Mouse (Mus musculus): ENCODE data around the gene Sprr2d. TPM values are rescaled to one million over a fixed set of nuclear protein-coding genes. Genes with fewer than 3 reads are reported as not detected.

Gene Sprr2d
- polyA plus RNA-seq (2015; fragmentation: Nextera tagmentation; extraction: Ambion mirVana), result not detected in 2 replicates

DNA sequence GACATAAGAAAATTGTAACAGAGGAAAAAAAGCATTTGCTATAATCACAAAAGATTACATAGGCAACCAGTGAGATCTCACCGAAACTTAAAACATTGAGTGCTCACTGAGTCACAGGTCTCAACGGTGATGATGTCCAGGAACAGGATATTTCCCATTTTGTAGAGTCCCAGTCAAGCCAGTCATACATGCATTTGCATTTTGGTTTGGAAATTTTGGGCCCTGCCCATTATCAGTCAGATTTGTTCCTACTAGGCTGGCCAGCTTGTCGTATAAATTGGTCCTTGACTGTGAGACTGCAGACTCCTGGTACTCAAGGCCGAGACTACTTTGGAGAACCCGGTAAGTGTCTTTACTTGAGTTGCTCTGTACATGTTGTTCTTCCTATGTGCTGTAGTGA, at the start of gene Sprr2d:
Gene Sprr2d (plus strand): TSS at position 301 of the 400 bp plus-strand sequence.
- no peak for ATAC-seq (replicated peaks)
- no peaks in the 10 kb centered on the region for H3K27me3 ChIP-seq (replicated peaks)
- WGBS, result 94% methylated on average over 5 of the region's 5 CpGs
- no peak within 1 kb of the TSS for H3K27ac ChIP-seq
- H3K4me3 ChIP-seq, result no peak within 1 kb of the TSS
- H3K4me2 ChIP-seq, result no peak within 1 kb of the TSS
- no peaks in the 10 kb centered on the region for H3K9me3 ChIP-seq
- H3K36me3 ChIP-seq (replicated peaks), result no peaks in the 10 kb centered on the region
- no peaks in the 10 kb centered on the region for H3K4me1 ChIP-seq
- H3K9ac ChIP-seq, result no peak within 1 kb of the TSS

DNA sequence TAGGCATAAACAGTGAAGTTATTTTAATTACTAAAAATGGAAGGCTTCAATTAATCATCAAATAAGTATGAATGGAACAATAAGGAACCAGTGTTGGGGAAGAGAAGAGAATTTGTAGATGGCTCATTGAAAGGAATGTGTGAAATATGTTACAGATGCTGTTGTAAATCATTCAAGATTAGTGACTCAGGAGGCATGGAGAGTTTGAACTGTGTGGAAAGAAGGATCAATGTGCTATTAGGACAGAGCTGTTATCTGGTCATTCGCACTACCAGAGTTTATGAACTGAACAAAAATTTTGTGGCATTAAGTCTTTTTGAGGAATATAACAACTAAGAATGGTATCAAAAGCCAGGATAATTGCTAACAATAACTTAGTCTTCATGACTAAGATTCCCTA, 31.5 kb upstream of the Sprr2d start:
- Histone ChIP-seq H3K27ac (no peak overlapping the region), H3K4me2 (no peak overlapping the region), H3K4me3 (no peak overlapping the region), H3K9me3 (no peaks in the 10 kb centered on the region), H3K36me3 (replicated peaks) (no peaks in the 10 kb centered on the region), H3K4me1 (no peaks in the 10 kb centered on the region), H3K9ac (no peak overlapping the region), H3K27me3 (replicated peaks) (no peaks in the 10 kb centered on the region)
- WGBS, result 93% methylated on average over 1 of the region's 1 CpGs
- no peak for ATAC-seq (replicated peaks)

DNA sequence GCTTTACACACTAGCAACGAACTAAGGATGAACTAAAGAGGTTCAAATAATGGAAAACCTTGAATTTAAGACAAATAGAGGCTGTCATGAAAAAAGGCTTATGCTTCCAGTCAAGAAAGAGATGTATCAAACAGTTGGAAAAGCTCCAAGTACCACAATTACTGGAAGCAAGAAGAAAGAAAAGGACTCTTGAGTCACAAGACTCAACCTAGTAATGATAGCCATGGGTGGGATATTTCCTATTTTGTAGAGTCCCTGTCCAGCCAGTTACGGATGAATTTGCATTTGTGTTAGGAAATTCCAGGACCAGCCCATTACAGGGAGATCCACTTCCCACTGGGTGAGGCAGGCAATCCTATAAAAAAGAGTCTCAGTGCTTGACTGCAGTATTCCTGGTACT, 22.6 kb upstream of the Sprr2d start, which contains the start of gene Sprr2b:
Gene Sprr2b (plus strand): TSS at position 301 of the 400 bp plus-strand sequence.
- Histone ChIP-seq H3K27ac (no peak within 1 kb of the TSS), H3K9ac (no peak within 1 kb of the TSS), H3K4me1 (no peaks in the 10 kb centered on the region), H3K27me3 (replicated peaks) (no peaks in the 10 kb centered on the region), H3K9me3 (no peaks in the 10 kb centered on the region), H3K36me3 (replicated peaks) (no peaks in the 10 kb centered on the region), H3K4me3 (no peak within 1 kb of the TSS), H3K4me2 (no peak within 1 kb of the TSS)
- no peak for ATAC-seq (replicated peaks)
- WGBS, result 77% methylated on average over 2 of the region's 2 CpGs

DNA sequence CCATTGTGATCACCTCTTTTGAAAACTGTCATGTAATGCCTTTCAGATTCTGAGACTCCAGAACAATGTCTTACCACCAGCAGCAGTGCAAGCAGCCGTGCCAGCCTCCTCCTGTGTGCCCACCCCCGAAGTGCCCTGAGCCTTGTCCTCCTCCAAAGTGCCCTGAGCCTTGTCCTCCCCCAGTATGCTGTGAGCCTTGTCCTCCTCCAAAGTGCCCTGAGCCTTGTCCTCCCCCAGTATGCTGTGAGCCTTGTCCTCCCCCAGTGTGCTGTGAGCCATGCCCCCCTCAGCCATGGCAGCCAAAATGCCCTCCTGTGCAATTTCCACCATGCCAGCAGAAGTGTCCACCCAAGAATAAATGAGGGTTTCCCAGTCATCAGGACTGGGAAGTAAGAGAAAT, 21.6 kb upstream of the Sprr2d start:
- 58% methylated on average over 2 of the region's 2 CpGs for WGBS

DNA sequence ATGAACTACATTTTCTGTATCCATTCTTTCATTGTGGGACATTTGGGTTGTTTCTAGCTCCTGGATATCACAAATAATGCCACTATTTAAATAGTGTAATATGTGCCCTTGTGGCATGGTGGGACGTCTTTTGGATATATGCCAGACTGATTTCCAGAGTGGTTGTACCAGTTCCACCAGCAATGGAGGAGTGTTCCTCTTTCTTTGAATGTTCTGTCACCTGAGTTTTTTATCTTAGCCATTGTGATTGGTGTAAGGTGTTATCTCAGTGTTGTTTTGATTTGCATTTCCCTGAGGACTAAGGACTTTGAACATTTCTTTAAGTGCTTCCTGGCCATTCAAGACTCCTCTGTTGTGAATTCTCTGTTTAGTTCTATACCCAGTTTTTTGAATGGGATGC, 2.7 kb upstream of the Sprr2d start:
- H3K9me3 ChIP-seq, result no peaks in the 10 kb centered on the region
- H3K4me3 ChIP-seq, result no peak overlapping the region
- H3K4me1 ChIP-seq, result no peaks in the 10 kb centered on the region
- H3K27me3 ChIP-seq (replicated peaks), result no peaks in the 10 kb centered on the region
- no peak overlapping the region for H3K4me2 ChIP-seq
- H3K27ac ChIP-seq, result no peak overlapping the region
- ATAC-seq (replicated peaks), result no peak
- 88% methylated on average over 1 of the region's 1 CpGs for WGBS
- H3K36me3 ChIP-seq (replicated peaks), result no peaks in the 10 kb centered on the region
- no peak overlapping the region for H3K9ac ChIP-seq

More for the DNA sequence above, 21.6 kb upstream of the Sprr2d start:
- Histone ChIP-seq H3K27ac (no peak overlapping the region), H3K4me1 (no peaks in the 10 kb centered on the region), H3K36me3 (replicated peaks) (no peaks in the 10 kb centered on the region), H3K9me3 (no peaks in the 10 kb centered on the region), H3K27me3 (replicated peaks) (no peaks in the 10 kb centered on the region), H3K4me2 (no peak overlapping the region), H3K9ac (no peak overlapping the region), H3K4me3 (no peak overlapping the region)
- ATAC-seq (replicated peaks), result no peak

GRCm38 (mm10) chr3:92351843-92352242, 12.9 kb downstream of the Sprr2d start, which contains the start of gene Sprr2e:
Gene Sprr2e (plus strand): TSS chr3:92352143.
- Histone ChIP-seq H3K9me3 (no peaks in the 10 kb centered on the region), H3K4me3 (no peak within 1 kb of the TSS), H3K27ac (no peak within 1 kb of the TSS), H3K27me3 (replicated peaks) (no peaks in the 10 kb centered on the region), H3K9ac (no peak within 1 kb of the TSS), H3K4me2 (no peak within 1 kb of the TSS), H3K36me3 (replicated peaks) (no peaks in the 10 kb centered on the region), H3K4me1 (no peaks in the 10 kb centered on the region)
- ATAC-seq (replicated peaks), result no peak
- WGBS, result 89% methylated on average over 2 of the region's 2 CpGs

- Histone ChIP-seq H3K9me3 (no peaks in the 10 kb centered on the region), H3K36me3 (replicated peaks) (no peaks in the 10 kb centered on the region), H3K4me1 (no peaks in the 10 kb centered on the region), H3K27ac (no peak overlapping the region), H3K9ac (no peak overlapping the region), H3K4me2 (no peak overlapping the region), H3K27me3 (replicated peaks) (no peaks in the 10 kb centered on the region), H3K4me3 (no peak overlapping the region)
- no peak for ATAC-seq (replicated peaks)
These were observed 22.7 kb downstream of the Sprr2d start for GRCm38 (mm10) chr3:92361619-92362018.

GRCm38 (mm10) chr3:92364887-92365286, 25.9 kb downstream of the Sprr2d start, which contains the start of gene Sprr2f:
Gene Sprr2f (plus strand): TSS chr3:92365187.
- Histone ChIP-seq H3K27me3 (replicated peaks) (no peaks in the 10 kb centered on the region), H3K4me1 (no peaks in the 10 kb centered on the region), H3K4me3 (no peak within 1 kb of the TSS), H3K27ac (no peak within 1 kb of the TSS), H3K9ac (no peak within 1 kb of the TSS), H3K9me3 (no peaks in the 10 kb centered on the region), H3K36me3 (replicated peaks) (no peaks in the 10 kb centered on the region), H3K4me2 (no peak within 1 kb of the TSS)
- WGBS, result 50% methylated on average over 3 of the region's 3 CpGs
- ATAC-seq (replicated peaks), result no peak

DNA sequence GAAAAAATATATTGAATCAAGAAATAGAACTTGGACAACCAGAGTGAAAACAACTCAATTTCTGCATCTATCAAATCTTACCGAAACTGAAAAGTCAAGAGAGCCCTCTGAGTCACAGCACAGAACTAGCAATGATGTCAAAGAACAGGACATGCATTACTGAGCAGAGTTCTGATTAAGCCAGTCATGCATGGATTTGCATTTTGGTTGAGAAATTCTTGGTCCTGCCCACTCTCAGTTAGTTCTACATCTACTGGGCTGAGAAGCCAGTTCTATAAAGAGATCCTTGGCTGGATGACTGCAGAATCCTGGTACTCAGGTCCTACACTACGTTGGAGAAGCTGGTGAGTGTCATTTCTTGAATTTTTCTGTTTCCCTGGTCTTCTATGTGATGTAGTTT, 34.7 kb downstream of the Sprr2d start:
- Histone ChIP-seq H3K4me1 (no peaks in the 10 kb centered on the region), H3K27me3 (replicated peaks) (no peaks in the 10 kb centered on the region), H3K36me3 (replicated peaks) (no peaks in the 10 kb centered on the region), H3K27ac (no peak overlapping the region), H3K4me2 (no peak overlapping the region), H3K9me3 (no peaks in the 10 kb centered on the region), H3K9ac (no peak overlapping the region), H3K4me3 (no peak overlapping the region)
- ATAC-seq (replicated peaks), result no peak
- 79% methylated on average over 2 of the region's 2 CpGs for WGBS

- 74% methylated on average over 1 of the region's 1 CpGs for WGBS
- Histone ChIP-seq H3K4me1 (no peaks in the 10 kb centered on the region), H3K9me3 (no peaks in the 10 kb centered on the region), H3K27me3 (replicated peaks) (no peaks in the 10 kb centered on the region), H3K36me3 (replicated peaks) (no peaks in the 10 kb centered on the region), H3K27ac (no peak within 1 kb of the TSS), H3K9ac (no peak within 1 kb of the TSS), H3K4me3 (no peak within 1 kb of the TSS), H3K4me2 (no peak within 1 kb of the TSS)
- no peak for ATAC-seq (replicated peaks)
These were observed 46.4 kb downstream of the Sprr2d start, which contains the start of gene Sprr2h for GRCm38 (mm10) chr3:92385385-92385784. Gene Sprr2h (plus strand): TSS chr3:92385685.

Other genes starting within 250 kb of the Sprr2d start
- not detected in 2 replicates for gene Prr9, start 215.2 kb upstream of the Sprr2d start, polyA plus RNA-seq (2015; fragmentation: Nextera tagmentation; extraction: Ambion mirVana)
- not detected in 2 replicates for gene Lelp1, start 196.4 kb upstream of the Sprr2d start, polyA plus RNA-seq (2015; fragmentation: Nextera tagmentation; extraction: Ambion mirVana)
- gene Sprr2a1, start 123.3 kb upstream of the Sprr2d start, polyA plus RNA-seq (2015; fragmentation: Nextera tagmentation; extraction: Ambion mirVana), result not detected in 2 replicates
- not detected in 2 replicates for gene Sprr2a2, start 123.2 kb upstream of the Sprr2d start, polyA plus RNA-seq (2015; fragmentation: Nextera tagmentation; extraction: Ambion mirVana)
- gene Sprr2a3, start 53.7 kb upstream of the Sprr2d start, polyA plus RNA-seq (2015; fragmentation: Nextera tagmentation; extraction: Ambion mirVana), result not detected in 2 replicates
- gene Sprr2b, start 22.5 kb upstream of the Sprr2d start, polyA plus RNA-seq (2015; fragmentation: Nextera tagmentation; extraction: Ambion mirVana), result 0.22 TPM in 1 of 2 replicates, not detected in the other
- gene Sprr2e, start 13.0 kb downstream of the Sprr2d start, polyA plus RNA-seq (2015; fragmentation: Nextera tagmentation; extraction: Ambion mirVana), result not detected in 2 replicates
- not detected in 2 replicates for gene Sprr2f, start 26.0 kb downstream of the Sprr2d start, polyA plus RNA-seq (2015; fragmentation: Nextera tagmentation; extraction: Ambion mirVana)
- gene Sprr2h, start 46.5 kb downstream of the Sprr2d start, polyA plus RNA-seq (2015; fragmentation: Nextera tagmentation; extraction: Ambion mirVana), result not detected in 2 replicates
- not detected in 2 replicates for gene Sprr2i, start 68.9 kb downstream of the Sprr2d start, polyA plus RNA-seq (2015; fragmentation: Nextera tagmentation; extraction: Ambion mirVana)
- not detected in 2 replicates for gene Sprr2j-ps, start 78.9 kb downstream of the Sprr2d start, polyA plus RNA-seq (2015; fragmentation: Nextera tagmentation; extraction: Ambion mirVana)
- 7.4 and 9.7 TPM in 2 replicates for gene Gm9774, start 90.3 kb downstream of the Sprr2d start, polyA plus RNA-seq (2015; fragmentation: Nextera tagmentation; extraction: Ambion mirVana)
- gene Sprr2k, start 93.4 kb downstream of the Sprr2d start, polyA plus RNA-seq (2015; fragmentation: Nextera tagmentation; extraction: Ambion mirVana), result not detected in 2 replicates
- not detected in 2 replicates for gene Sprr1b, start 99.6 kb downstream of the Sprr2d start, polyA plus RNA-seq (2015; fragmentation: Nextera tagmentation; extraction: Ambion mirVana)
- gene Sprr3, start 119.6 kb downstream of the Sprr2d start, polyA plus RNA-seq (2015; fragmentation: Nextera tagmentation; extraction: Ambion mirVana), result not detected in 2 replicates
- 0.28 TPM in 1 of 2 replicates, not detected in the other for gene Sprr1a, start 146.8 kb downstream of the Sprr2d start, polyA plus RNA-seq (2015; fragmentation: Nextera tagmentation; extraction: Ambion mirVana)
- not detected in 2 replicates for gene Sprr4, start 161.4 kb downstream of the Sprr2d start, polyA plus RNA-seq (2015; fragmentation: Nextera tagmentation; extraction: Ambion mirVana)
- not detected in 2 replicates for gene 2310046K23Rik, start 195.4 kb downstream of the Sprr2d start, polyA plus RNA-seq (2015; fragmentation: Nextera tagmentation; extraction: Ambion mirVana)
- gene Ivl, start 234.6 kb downstream of the Sprr2d start, polyA plus RNA-seq (2015; fragmentation: Nextera tagmentation; extraction: Ambion mirVana), result not detected in 2 replicates
- not detected in 2 replicates for gene Smcp, start 249.9 kb downstream of the Sprr2d start, polyA plus RNA-seq (2015; fragmentation: Nextera tagmentation; extraction: Ambion mirVana)